Mouse (Mus musculus) bone marrow macrophage, adult 2 months (primary cell): ENCODE data around the gene Zc3h7a.

ENCODE experiments used
- CTCF ChIP-seq: IDR thresholded peaks from 2 replicates; pipeline ENCODE4 v1.5.1; 2012; ENCODE audit warnings: low read depth, mild to moderate bottlenecking, low read length, moderate library complexity
- POLR2A ChIP-seq: IDR thresholded peaks from 2 replicates; pipeline ENCODE4 v1.6.1; 2012; ENCODE audit warnings: mild to moderate bottlenecking, low read depth, low read length, borderline replicate concordance

DNA sequence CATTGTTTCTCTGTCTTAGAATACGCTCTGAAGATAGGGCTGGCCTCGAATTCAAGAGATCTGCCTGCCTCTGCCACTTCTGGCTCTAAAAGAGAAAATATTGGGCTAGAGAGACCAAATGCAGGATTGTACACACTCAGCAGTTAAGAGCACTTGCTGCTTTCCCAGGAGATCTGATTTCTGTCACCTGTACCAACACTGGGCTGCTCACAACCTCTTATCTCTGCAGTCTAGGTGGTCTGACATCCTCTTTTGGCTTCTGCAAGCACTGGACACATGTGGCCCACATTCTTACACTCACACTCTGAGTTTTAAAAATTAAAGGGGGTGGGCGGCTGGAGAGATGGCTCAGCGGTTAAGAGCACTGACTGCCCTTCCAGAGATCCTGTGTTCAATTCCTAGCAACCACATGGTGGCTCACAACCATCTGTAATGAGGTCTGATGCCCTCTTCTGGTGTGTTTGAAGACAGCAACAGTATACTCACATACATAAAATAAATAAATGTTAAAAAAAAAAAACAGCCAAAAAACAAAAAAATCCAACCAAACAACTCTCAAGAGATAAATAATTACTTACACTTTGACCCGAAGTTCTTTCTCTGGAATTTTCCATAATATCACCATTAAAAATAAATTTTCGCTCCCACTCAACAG lies 25.7 kb upstream of the Zc3h7a start:
- TF ChIP-seq POLR2A (no peak), CTCF (no peak)
